Mouse (Mus musculus) ES-CJ7 (cell line): ENCODE measurements around the gene Midn.
A peak's percentile ranks its signal among the peaks of the same experiment; 100 is the strongest.

ENCODE experiments used
- DNase-seq: peaks from one replicate; pipeline ENCODE4 v3.0.0; 2011; ENCODE audit warnings: low read depth, low spot score

The Midn gene

GRCm38 (mm10) chr10:80170601-80171021 is 22.5 kb downstream of the Midn start:
- no peak for DNase-seq

DNA sequence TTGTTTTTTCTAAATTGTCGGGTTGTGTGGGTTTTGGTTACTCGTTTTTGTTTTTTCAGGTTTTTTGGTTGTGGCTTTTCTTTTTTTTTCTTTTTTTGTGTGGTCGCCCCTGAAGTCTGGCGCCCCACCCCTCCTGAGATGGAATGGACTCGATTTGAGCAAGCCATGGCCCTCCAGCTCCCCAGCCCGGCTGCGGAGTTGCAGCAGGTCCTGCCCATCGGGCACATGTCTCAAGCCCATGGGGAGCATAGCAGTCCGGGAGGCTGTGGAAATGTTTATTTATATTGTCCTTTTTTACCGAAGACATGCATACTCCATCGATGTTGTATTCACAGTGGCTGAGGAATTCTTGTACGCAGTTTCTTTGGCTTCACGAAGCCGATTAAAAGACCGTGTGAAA is 23.2 kb downstream of the Midn start:
- DNase-seq: no peak

GRCm38 (mm10) chr10:80171760-80172526 is 23.9 kb downstream of the Midn start:
- DNase-seq: no peak

GRCm38 (mm10) chr10:80172527-80173292 is 24.6 kb downstream of the Midn start, which contains the start of gene 1600002K03Rik:
TSS of gene 1600002K03Rik (plus strand) at chr10:80172944.
- DNase-seq: peak; percentile 95

DNA sequence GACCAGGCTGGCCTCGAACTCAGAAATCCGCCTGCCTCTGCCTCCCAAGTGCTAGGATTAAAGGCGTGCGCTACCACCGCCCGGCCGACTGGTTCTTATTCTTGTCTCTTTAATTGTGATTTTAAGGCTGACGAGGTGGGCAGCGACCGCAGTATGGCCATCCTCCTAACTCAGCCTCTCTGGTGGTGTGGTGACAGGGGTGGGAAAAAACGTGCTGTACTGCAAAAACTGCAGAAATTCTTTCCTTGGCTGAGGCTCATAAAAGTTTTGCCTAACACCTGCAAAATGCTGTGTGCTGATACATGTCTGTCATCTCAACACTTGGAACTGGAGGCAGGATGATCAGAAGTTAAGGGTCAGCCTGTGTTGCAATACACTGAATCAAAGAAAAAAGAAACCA is 25.3 kb downstream of the Midn start:
- DNase-seq: no peak

GRCm38 (mm10) chr10:80173955-80174640 is 26.0 kb downstream of the Midn start:
- no peak for DNase-seq

GRCm38 (mm10) chr10:80174705-80175104 is 26.6 kb downstream of the Midn start:
- peak; percentile 82 for DNase-seq

- DNase-seq: peak; percentile 65
These were observed 27.6 kb downstream of the Midn start for GRCm38 (mm10) chr10:80175536-80176269.

- DNase-seq: no peak
These were observed 28.3 kb downstream of the Midn start for GRCm38 (mm10) chr10:80176270-80176834.

DNA sequence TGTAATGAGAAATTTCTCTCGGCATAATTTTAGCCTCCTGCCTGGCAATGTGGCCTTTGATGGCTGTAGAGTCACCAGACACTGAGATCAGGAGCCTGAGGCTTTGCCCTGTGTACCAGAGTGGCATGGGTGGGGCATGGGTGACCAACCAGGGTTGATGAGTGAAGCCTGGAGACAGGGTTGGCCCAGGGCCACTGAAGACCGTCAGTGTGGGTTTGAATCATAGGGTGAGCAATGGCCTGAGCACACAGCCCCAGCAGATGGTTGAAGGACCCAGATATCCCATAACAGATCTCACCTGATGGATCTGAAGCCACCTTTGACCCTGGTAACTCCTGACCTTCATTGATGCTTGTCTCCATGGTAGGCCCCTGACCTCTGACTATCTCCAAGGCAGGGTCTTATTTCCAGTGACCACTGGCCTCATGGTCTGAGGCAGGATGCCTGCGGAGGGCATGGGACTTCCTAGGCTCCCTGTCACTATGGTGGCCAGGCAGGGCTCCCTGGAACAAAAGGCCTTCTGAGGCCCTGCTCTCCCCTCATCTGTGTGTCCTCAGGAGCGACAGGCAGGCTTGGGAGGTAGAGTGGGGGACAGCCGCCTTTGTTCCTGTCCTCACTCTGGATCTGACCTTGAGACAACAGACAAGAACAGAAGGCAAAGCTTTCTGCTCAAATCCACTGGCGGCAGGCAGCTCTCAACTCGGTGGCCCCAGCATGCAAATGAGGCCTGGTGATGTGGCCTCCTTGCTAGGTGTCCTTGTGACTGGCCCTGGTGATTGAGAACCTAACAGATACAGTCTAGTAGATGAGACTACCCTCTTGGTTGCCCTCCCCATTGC is 29.6 kb downstream of the Midn start:
- no peak for DNase-seq

- peak; percentile 53 for DNase-seq
These were observed 31.3 kb downstream of the Midn start, which contains the start of gene Efna2 for GRCm38 (mm10) chr10:80179068-80180051. TSS of gene Efna2 (plus strand) at chr10:80179482.

- no peak for DNase-seq
These were observed 32.2 kb downstream of the Midn start for GRCm38 (mm10) chr10:80180288-80180687.

GRCm38 (mm10) chr10:80180823-80181222 is 32.8 kb downstream of the Midn start:
- no peak for DNase-seq

DNA sequence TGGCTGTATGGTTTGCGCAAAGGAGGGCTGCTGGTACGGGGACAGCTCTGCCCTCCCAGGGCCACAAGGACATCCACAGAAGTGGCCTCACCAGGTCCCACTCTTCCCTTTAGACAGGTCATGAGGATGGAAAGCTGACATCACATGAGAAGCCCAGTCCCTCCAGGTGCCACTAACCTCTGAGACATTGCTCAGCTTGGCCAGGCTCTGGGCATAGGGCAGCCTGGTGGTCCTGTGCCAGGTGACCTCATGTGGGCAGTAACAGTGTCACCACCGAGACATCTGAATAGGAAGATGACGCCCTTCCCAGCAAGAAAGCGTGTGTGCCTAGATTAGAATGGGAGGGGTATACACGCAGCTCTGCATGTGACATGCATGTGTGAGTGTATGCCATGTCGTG is 34.5 kb downstream of the Midn start:
- DNase-seq: no peak

DNA sequence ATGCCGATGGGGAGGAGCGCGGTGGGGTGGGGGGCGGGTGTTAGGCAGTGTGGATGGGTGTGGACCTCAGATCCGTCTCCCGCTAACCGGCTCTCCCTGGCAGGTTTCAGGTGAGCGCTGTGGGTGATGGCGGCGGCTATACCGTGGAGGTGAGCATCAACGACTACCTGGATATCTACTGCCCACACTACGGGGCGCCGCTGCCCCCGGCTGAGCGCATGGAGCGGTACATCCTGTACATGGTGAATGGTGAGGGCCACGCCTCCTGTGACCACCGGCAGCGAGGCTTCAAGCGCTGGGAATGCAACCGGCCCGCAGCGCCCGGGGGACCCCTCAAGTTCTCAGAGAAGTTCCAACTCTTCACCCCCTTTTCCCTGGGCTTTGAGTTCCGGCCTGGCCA is 38.6 kb downstream of the Midn start:
- no peak for DNase-seq

GRCm38 (mm10) chr10:80187739-80188138 is 39.7 kb downstream of the Midn start:
- DNase-seq: no peak

DNA sequence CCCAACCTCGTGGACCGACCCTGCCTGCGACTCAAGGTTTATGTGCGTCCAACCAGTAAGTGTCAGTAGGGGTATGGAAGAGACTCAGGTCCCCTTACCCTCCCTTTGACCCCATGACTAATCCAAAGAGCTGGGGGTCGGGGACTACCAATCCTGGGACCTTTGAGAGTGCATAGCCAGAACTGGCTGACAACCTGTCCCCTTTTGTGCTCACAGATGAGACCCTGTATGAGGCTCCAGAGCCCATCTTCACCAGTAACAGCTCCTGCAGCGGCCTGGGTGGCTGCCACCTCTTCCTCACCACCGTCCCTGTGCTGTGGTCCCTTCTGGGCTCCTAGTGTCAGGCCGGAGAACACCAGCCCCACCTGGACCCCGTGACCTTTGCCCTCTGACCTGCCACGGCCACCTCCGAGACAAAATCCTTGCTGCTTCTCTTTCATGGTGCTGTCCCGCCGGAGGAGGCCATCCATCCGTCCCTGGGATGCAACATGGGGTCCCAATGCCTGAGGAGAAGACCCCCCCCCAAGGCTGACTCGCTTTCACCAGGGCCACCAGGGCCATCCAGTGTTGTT is 40.5 kb downstream of the Midn start:
- DNase-seq: no peak

DNA sequence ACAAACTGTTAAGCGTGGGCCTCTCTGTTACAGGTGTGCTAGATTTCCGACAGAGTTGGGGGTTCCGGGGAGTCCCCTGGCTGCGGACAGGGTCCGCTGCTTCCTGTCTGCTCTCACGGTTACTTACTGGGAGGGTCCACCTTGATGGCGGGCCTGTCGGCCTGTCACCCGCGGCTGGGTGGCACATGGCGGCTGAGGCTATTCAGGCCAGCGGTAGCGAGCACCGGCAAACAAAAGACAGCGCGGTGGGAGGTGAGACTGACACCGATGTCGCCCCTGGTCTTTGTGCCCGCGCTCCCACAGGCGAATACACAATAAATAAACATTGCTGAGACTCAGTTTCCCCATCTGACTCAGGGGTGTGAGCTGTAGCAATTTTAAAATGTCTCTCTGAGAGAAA is 41.9 kb downstream of the Midn start:
- DNase-seq: no peak
